10 mouse cellular contexts compared by ENCODE assay signal in genomic region chr1:119048988-119049387, GRCm38 (mm10). TPM values are rescaled to one million over a fixed set of nuclear protein-coding genes. Genes with fewer than 3 reads are reported as not detected.
A peak's percentile ranks its signal among the peaks of the same experiment; 100 is the strongest.
DNase-seq lines count a peak whose midpoint lies in the region; ATAC-seq and TF ChIP-seq lines count a peak whose summit lies in the region.
"Had no signal": no experiment of that assay in that cellular context is flagged by ENCODE, and none has a peak within 500 bp of the region (broad histone marks: within the 10 kb centered on the region; RNA-seq: fewer than 3 reads in every experiment).

No protein-coding gene starts in this region.

- H3K36me3 ChIP-seq in heart, embryonic 10.5 days, result no peaks in the 10 kb centered on the region
- H3K36me3 ChIP-seq in midbrain, embryonic 10.5 days, result no peaks in the 10 kb centered on the region
- no peaks in the 10 kb centered on the region for H3K36me3 ChIP-seq in midbrain, postnatal 0 days (ENCODE audit: insufficient read depth, low read length)
- no peaks in the 10 kb centered on the region for H3K36me3 ChIP-seq in hindbrain, embryonic 12.5 days
- H3K36me3 ChIP-seq in neural tube, embryonic 12.5 days, result no peaks in the 10 kb centered on the region

- H3K27ac ChIP-seq in heart, embryonic 10.5 days, result peak overlapping the region; percentile 95
- H3K27ac ChIP-seq in midbrain, embryonic 10.5 days (replicated peaks), result peak overlapping the region; percentile 95
- no peak overlapping the region for H3K27ac ChIP-seq in midbrain, postnatal 0 days (ENCODE audit: low read depth, low read length)
- peak overlapping the region; percentile 93 for H3K27ac ChIP-seq in hindbrain, embryonic 12.5 days
- H3K27ac ChIP-seq in neural tube, embryonic 12.5 days, result no peak overlapping the region; the same call in 1 of the 2 replicates

- H3K9ac ChIP-seq in midbrain, postnatal 0 days (replicated peaks; ENCODE audit: low read length, poor library complexity, severe bottlenecking), result no peak overlapping the region
- peak overlapping the region; percentile 71; the same call in 1 of the 2 replicates for H3K9ac ChIP-seq in hindbrain, embryonic 12.5 days
- H3K9ac ChIP-seq in neural tube, embryonic 12.5 days, result no peak overlapping the region

- H3K4me1 ChIP-seq in heart, embryonic 10.5 days, result peaks cover 45% of the 10 kb centered on the region
- peaks cover 84% of the 10 kb centered on the region for H3K4me1 ChIP-seq in midbrain, embryonic 10.5 days
- peaks cover 7% of the 10 kb centered on the region for H3K4me1 ChIP-seq in midbrain, postnatal 0 days (ENCODE audit: insufficient read depth, low read length)
- peaks cover 60% of the 10 kb centered on the region for H3K4me1 ChIP-seq in hindbrain, embryonic 12.5 days
- H3K4me1 ChIP-seq in neural tube, embryonic 12.5 days, result peaks cover 47% of the 10 kb centered on the region

- H3K9me3 ChIP-seq in heart, embryonic 10.5 days, result no peaks in the 10 kb centered on the region
- no peaks in the 10 kb centered on the region for H3K9me3 ChIP-seq in midbrain, embryonic 10.5 days (replicated peaks)
- H3K9me3 ChIP-seq in midbrain, postnatal 0 days (ENCODE audit: low read length), result no peaks in the 10 kb centered on the region
- H3K9me3 ChIP-seq in hindbrain, embryonic 12.5 days (replicated peaks), result no peaks in the 10 kb centered on the region
- no peaks in the 10 kb centered on the region for H3K9me3 ChIP-seq in neural tube, embryonic 12.5 days

- no peak for ATAC-seq in midbrain, postnatal 0 days (ENCODE audit: low FRiP score)
- ATAC-seq in hindbrain, embryonic 12.5 days (ENCODE audit: low FRiP score), result no peak
- ATAC-seq in neural tube, embryonic 12.5 days (ENCODE audit: low FRiP score, low read depth), result no peak

- H3K27me3 ChIP-seq in heart, embryonic 10.5 days (ENCODE audit: insufficient read depth, poor library complexity, severe bottlenecking), result peaks cover 40% of the 10 kb centered on the region
- H3K27me3 ChIP-seq in midbrain, embryonic 10.5 days (ENCODE audit: low read depth, poor library complexity, severe bottlenecking), result peaks cover 55% of the 10 kb centered on the region
- H3K27me3 ChIP-seq in midbrain, postnatal 0 days (ENCODE audit: insufficient read depth, low read length), result peaks cover 16% of the 10 kb centered on the region
- peaks cover 4% of the 10 kb centered on the region; the same call in 1 of the 2 replicates for H3K27me3 ChIP-seq in hindbrain, embryonic 12.5 days
- H3K27me3 ChIP-seq in neural tube, embryonic 12.5 days (replicated peaks), result no peaks in the 10 kb centered on the region; the same call in 1 of the 2 replicates

- 0 out of 2 replicates have a peak overlapping the region, but pooled peaks have one; percentile 76 for H3K4me3 ChIP-seq in heart, embryonic 10.5 days
- peak overlapping the region; percentile 75 for H3K4me3 ChIP-seq in midbrain, embryonic 10.5 days
- no peak overlapping the region for H3K4me3 ChIP-seq in midbrain, postnatal 0 days (ENCODE audit: low read depth, low read length)
- no peak overlapping the region for H3K4me3 ChIP-seq in hindbrain, embryonic 12.5 days
- H3K4me3 ChIP-seq in neural tube, embryonic 12.5 days, result 0 out of 2 replicates have a peak overlapping the region, but pooled peaks have one; percentile 51

- no peak overlapping the region for H3K4me2 ChIP-seq in midbrain, postnatal 0 days (ENCODE audit: low read depth, low read length, poor library complexity, severe bottlenecking)
- H3K4me2 ChIP-seq in hindbrain, embryonic 12.5 days (replicated peaks), result peak overlapping the region; percentile 77
- H3K4me2 ChIP-seq in neural tube, embryonic 12.5 days (replicated peaks), result peak overlapping the region; percentile 71

- WGBS in heart, embryonic 10.5 days, result 7% methylated on average over 11 of the region's 11 CpGs
- WGBS in midbrain, embryonic 10.5 days, result under 1% methylated on average over 11 of the region's 11 CpGs
- 11% methylated on average over 11 of the region's 11 CpGs for WGBS in midbrain, postnatal 0 days
- WGBS in hindbrain, embryonic 12.5 days, result 2% methylated on average over 11 of the region's 11 CpGs
- WGBS in neural tube, embryonic 12.5 days, result 1% methylated on average over 11 of the region's 11 CpGs

- TF ChIP-seq CTCF in midbrain, postnatal 0 days (IDR thresholded peaks at IDR 0.05), result no peak

- DNase-seq in heart, embryonic 10.5 days (ENCODE audit: low spot score), result no peak
- no peak for DNase-seq in heart, adult 8-10 months (ENCODE audit: low spot score)
- peak; percentile 32 for DNase-seq in midbrain, embryonic 10.5 days (ENCODE audit: low spot score)
- no peak for DNase-seq in midbrain, postnatal 0 days (ENCODE audit: low spot score)
- DNase-seq in urinary bladder, postnatal 14 days (ENCODE audit: low spot score), result no peak
- no peak for DNase-seq in kidney, adult 9 months
- DNase-seq: cerebellum, adult 8-10 months; kidney, postnatal 25 days had no signal

RNA-seq across cellular contexts. Expression of gene Gli2, which starts 4.4 kb away (rescaled TPM):
- polyA plus RNA-seq in heart, embryonic 10.5 days (2016; fragmentation: Nextera tagmentation; extraction: Ambion mirVana), result 2.2 and 7.5 TPM in 2 replicates
- total RNA-seq in heart, adult 8-10 months (2022), result 1 to 10 TPM in 2 of 4 experiments, under 1 TPM in 2; 0.80 to 1.5 (median 0.99) TPM
- 8.9 and 9.9 TPM in 2 replicates for polyA plus RNA-seq in midbrain, embryonic 10.5 days (2016; fragmentation: Nextera tagmentation; extraction: Ambion mirVana)
- total RNA-seq in midbrain, postnatal 0 days (2014; rRNA removed), result 3.3 and 4.7 TPM in 2 replicates
- polyA plus RNA-seq in midbrain, postnatal 0 days (2015; fragmentation: Nextera tagmentation; extraction: Ambion mirVana), result 0.77 and 0.84 TPM in 2 replicates
- polyA plus RNA-seq in hindbrain, embryonic 12.5 days (2016; fragmentation: Nextera tagmentation; extraction: Ambion mirVana), result 8.1 and 8.3 TPM in 2 replicates
- 5.6 and 6.6 TPM in 2 replicates for polyA plus RNA-seq in neural tube, embryonic 12.5 days (2016; fragmentation: Nextera tagmentation; extraction: Ambion mirVana)

Comparison
In these comparisons a context has a peak if more than half of its experiments do, and no peak if none do; other contexts are left out.
1. H3K27ac ChIP-seq: peak in heart, embryonic 10.5 days (single experiment), midbrain, embryonic 10.5 days (single experiment) and hindbrain, embryonic 12.5 days (single experiment); none in midbrain, postnatal 0 days (single experiment) and neural tube, embryonic 12.5 days (single experiment).
2. H3K4me3 ChIP-seq: peak in heart, embryonic 10.5 days (single experiment), midbrain, embryonic 10.5 days (single experiment) and neural tube, embryonic 12.5 days (single experiment); none in midbrain, postnatal 0 days (single experiment) and hindbrain, embryonic 12.5 days (single experiment).